In genomic region chr7:45800001-45800400, GRCm38 (mm10) we compare ENCODE assay signal across 12 mouse cellular contexts. TPM values are rescaled to one million over a fixed set of nuclear protein-coding genes. Genes with fewer than 3 reads are reported as not detected.
A peak's percentile ranks its signal among the peaks of the same experiment; 100 is the strongest.
DNase-seq lines count a peak whose midpoint lies in the region; ATAC-seq lines count a peak whose summit lies in the region.
"Had no signal": no experiment of that assay in that cellular context is flagged by ENCODE, and none has a peak within 500 bp of the region (broad histone marks: within the 10 kb centered on the region; RNA-seq: fewer than 3 reads in every experiment).

No protein-coding gene starts in this region.

- ATAC-seq in heart, embryonic 13.5 days (ENCODE audit: extremely low read depth, insufficient number of reproducible peaks, low FRiP score, low TSS enrichment): no peak
- no peak for ATAC-seq in midbrain, embryonic 16.5 days
- no peak for ATAC-seq in limb, embryonic 12.5 days (ENCODE audit: insufficient number of reproducible peaks, insufficient read depth, low FRiP score, low TSS enrichment, low read depth)
- no peak for ATAC-seq in stomach, embryonic 16.5 days (ENCODE audit: insufficient read depth, low FRiP score)

- no peak overlapping the region; the same call in 1 of the 2 replicates for H3K9ac ChIP-seq in heart, embryonic 13.5 days
- H3K9ac ChIP-seq in midbrain, embryonic 16.5 days (ENCODE audit: low read depth, low read length): no peak overlapping the region
- H3K9ac ChIP-seq in limb, embryonic 12.5 days (replicated peaks): no peak overlapping the region
- no peak overlapping the region for H3K9ac ChIP-seq in stomach, embryonic 16.5 days (ENCODE audit: low read length)
- H3K9ac ChIP-seq: midbrain, embryonic 12.5 days had no signal

- H3K36me3 ChIP-seq in heart, embryonic 13.5 days: no peaks in the 10 kb centered on the region
- peaks cover 43% of the 10 kb centered on the region for H3K36me3 ChIP-seq in midbrain, embryonic 10.5 days
- peaks cover 22% of the 10 kb centered on the region for H3K36me3 ChIP-seq in midbrain, embryonic 16.5 days (ENCODE audit: control insufficient read depth, insufficient read depth, low read length)
- peaks cover 50% of the 10 kb centered on the region for H3K36me3 ChIP-seq in limb, embryonic 12.5 days
- no peaks in the 10 kb centered on the region for H3K36me3 ChIP-seq in stomach, embryonic 16.5 days (ENCODE audit: control insufficient read depth, insufficient read depth, low read length)
- H3K36me3 ChIP-seq: G1E had no signal

- no peaks in the 10 kb centered on the region for H3K9me3 ChIP-seq in heart, embryonic 13.5 days
- no peaks in the 10 kb centered on the region for H3K9me3 ChIP-seq in midbrain, embryonic 10.5 days (replicated peaks)
- no peaks in the 10 kb centered on the region for H3K9me3 ChIP-seq in midbrain, embryonic 16.5 days (replicated peaks; ENCODE audit: control insufficient read depth, low read length, poor library complexity, severe bottlenecking)
- no peaks in the 10 kb centered on the region for H3K9me3 ChIP-seq in limb, embryonic 12.5 days
- no peaks in the 10 kb centered on the region for H3K9me3 ChIP-seq in stomach, embryonic 16.5 days (replicated peaks; ENCODE audit: control insufficient read depth, low read length)
- H3K9me3 ChIP-seq: G1E; midbrain, embryonic 12.5 days had no signal

- no peak overlapping the region for H3K27ac ChIP-seq in heart, embryonic 13.5 days (replicated peaks)
- no peak overlapping the region for H3K27ac ChIP-seq in midbrain, embryonic 10.5 days (replicated peaks)
- H3K27ac ChIP-seq in midbrain, embryonic 16.5 days (ENCODE audit: low read length): no peak overlapping the region
- H3K27ac ChIP-seq in limb, embryonic 12.5 days: no peak overlapping the region
- H3K27ac ChIP-seq in stomach, embryonic 16.5 days (ENCODE audit: low read length): no peak overlapping the region; the same call in 1 of the 2 replicates
- H3K27ac ChIP-seq: midbrain, embryonic 12.5 days had no signal

- WGBS in heart, embryonic 13.5 days: 35% methylated on average over 7 of the region's 7 CpGs
- WGBS in midbrain, embryonic 10.5 days: 44% methylated on average over 7 of the region's 7 CpGs
- WGBS in midbrain, embryonic 16.5 days: 45% methylated on average over 7 of the region's 7 CpGs
- WGBS in limb, embryonic 12.5 days: 37% methylated on average over 7 of the region's 7 CpGs
- 40% methylated on average over 7 of the region's 7 CpGs for WGBS in stomach, embryonic 16.5 days

- peaks cover 62% of the 10 kb centered on the region for H3K27me3 ChIP-seq in heart, embryonic 13.5 days (replicated peaks)
- peaks cover 62% of the 10 kb centered on the region for H3K27me3 ChIP-seq in midbrain, embryonic 10.5 days (ENCODE audit: low read depth, poor library complexity, severe bottlenecking)
- no peaks in the 10 kb centered on the region; the same call in 1 of the 2 replicates for H3K27me3 ChIP-seq in midbrain, embryonic 16.5 days (ENCODE audit: control insufficient read depth, insufficient read depth, low read depth, low read length)
- H3K27me3 ChIP-seq in limb, embryonic 12.5 days: peaks cover 51% of the 10 kb centered on the region
- peaks cover 10% of the 10 kb centered on the region for H3K27me3 ChIP-seq in stomach, embryonic 16.5 days (ENCODE audit: control insufficient read depth, insufficient read depth, low read length)

- peaks cover 29% of the 10 kb centered on the region for H3K4me1 ChIP-seq in heart, embryonic 13.5 days
- peaks cover 37% of the 10 kb centered on the region for H3K4me1 ChIP-seq in midbrain, embryonic 10.5 days
- H3K4me1 ChIP-seq in midbrain, embryonic 16.5 days (ENCODE audit: control insufficient read depth, insufficient read depth, low read length): peaks cover 23% of the 10 kb centered on the region
- peaks cover 33% of the 10 kb centered on the region for H3K4me1 ChIP-seq in limb, embryonic 12.5 days (replicated peaks)
- H3K4me1 ChIP-seq in stomach, embryonic 16.5 days (ENCODE audit: control insufficient read depth, insufficient read depth, low read length): peaks cover 22% of the 10 kb centered on the region

- H3K4me2 ChIP-seq in heart, embryonic 13.5 days: peak overlapping the region; percentile 61
- no peak overlapping the region for H3K4me2 ChIP-seq in midbrain, embryonic 16.5 days (ENCODE audit: low read length)
- peak overlapping the region; percentile 37 for H3K4me2 ChIP-seq in limb, embryonic 12.5 days
- H3K4me2 ChIP-seq in stomach, embryonic 16.5 days (ENCODE audit: low read depth, low read length): peak overlapping the region; percentile 58
- H3K4me2 ChIP-seq: midbrain, embryonic 12.5 days had no signal

- DNase-seq in heart, adult 18-20 months: no peak
- no peak for DNase-seq in midbrain, embryonic 10.5 days (ENCODE audit: low spot score)
- DNase-seq in spleen, adult 18-20 months: no peak
- DNase-seq in frontal cortex, postnatal 36 days (ENCODE audit: low spot score in 2 of 2): no peak
- DNase-seq: gastrocnemius, postnatal 10 days; thymus, postnatal 14 days had no signal

- no peak overlapping the region for H3K4me3 ChIP-seq in heart, embryonic 13.5 days
- peak overlapping the region; percentile 32 for H3K4me3 ChIP-seq in midbrain, embryonic 10.5 days
- no peak overlapping the region for H3K4me3 ChIP-seq in midbrain, embryonic 16.5 days (ENCODE audit: low read depth, low read length)
- H3K4me3 ChIP-seq in limb, embryonic 12.5 days (replicated peaks): no peak overlapping the region
- peak overlapping the region; percentile 30 for H3K4me3 ChIP-seq in stomach, embryonic 16.5 days (replicated peaks; ENCODE audit: low read length)
- H3K4me3 ChIP-seq: midbrain, embryonic 12.5 days had no signal

RNA-seq across cellular contexts. Expression of gene Cyth2, which starts 14.4 kb away (rescaled TPM):
- polyA plus RNA-seq in heart, embryonic 13.5 days (2015; fragmentation: Nextera tagmentation; extraction: Ambion mirVana): 90.1 and 103 TPM in 2 replicates
- total RNA-seq in heart, adult 18-20 months (2021): 10 to 100 TPM; 65.8 to 68.9 TPM
- polyA plus RNA-seq in midbrain, embryonic 10.5 days (2016; fragmentation: Nextera tagmentation; extraction: Ambion mirVana): 153 and 183 TPM in 2 replicates
- polyA plus RNA-seq in midbrain, embryonic 16.5 days (2015; fragmentation: Nextera tagmentation; extraction: Ambion mirVana): 275 and 307 TPM in 2 replicates
- polyA plus RNA-seq in limb, embryonic 12.5 days (2016; fragmentation: Nextera tagmentation; extraction: Ambion mirVana): 171 and 175 TPM in 2 replicates
- 75.6 and 82.6 TPM in 2 replicates for polyA plus RNA-seq in stomach, embryonic 16.5 days (2015; fragmentation: Nextera tagmentation; extraction: Ambion mirVana)

RNA-seq across cellular contexts. Expression of gene Sult2b1, which starts 15.5 kb away (rescaled TPM):
- 0.24 and 0.38 TPM in 2 replicates for polyA plus RNA-seq in heart, embryonic 13.5 days (2015; fragmentation: Nextera tagmentation; extraction: Ambion mirVana)
- not detected for total RNA-seq in heart, adult 18-20 months (2021)
- polyA plus RNA-seq in midbrain, embryonic 10.5 days (2016; fragmentation: Nextera tagmentation; extraction: Ambion mirVana): 1.1 and 1.5 TPM in 2 replicates
- 6.1 and 6.4 TPM in 2 replicates for polyA plus RNA-seq in midbrain, embryonic 16.5 days (2015; fragmentation: Nextera tagmentation; extraction: Ambion mirVana)
- 1.6 and 1.9 TPM in 2 replicates for polyA plus RNA-seq in limb, embryonic 12.5 days (2016; fragmentation: Nextera tagmentation; extraction: Ambion mirVana)
- polyA plus RNA-seq in stomach, embryonic 16.5 days (2015; fragmentation: Nextera tagmentation; extraction: Ambion mirVana): 32.7 and 46.5 TPM in 2 replicates
- total RNA-seq: gastrocnemius, postnatal 10 days had no signal
- polyA plus RNA-seq: G1E had no signal

RNA-seq across cellular contexts. Expression of gene Lmtk3, which starts 16.5 kb away (rescaled TPM):
- polyA plus RNA-seq in heart, embryonic 13.5 days (2015; fragmentation: Nextera tagmentation; extraction: Ambion mirVana): 0.62 and 0.80 TPM in 2 replicates
- not detected for total RNA-seq in heart, adult 18-20 months (2021)
- polyA plus RNA-seq in midbrain, embryonic 10.5 days (2016; fragmentation: Nextera tagmentation; extraction: Ambion mirVana): 2.3 and 3.3 TPM in 2 replicates
- polyA plus RNA-seq in midbrain, embryonic 16.5 days (2015; fragmentation: Nextera tagmentation; extraction: Ambion mirVana): 19.6 and 26.7 TPM in 2 replicates
- 3.4 and 4.9 TPM in 2 replicates for polyA plus RNA-seq in limb, embryonic 12.5 days (2016; fragmentation: Nextera tagmentation; extraction: Ambion mirVana)
- 0.53 and 0.99 TPM in 2 replicates for polyA plus RNA-seq in stomach, embryonic 16.5 days (2015; fragmentation: Nextera tagmentation; extraction: Ambion mirVana)

RNA-seq across cellular contexts. Expression of gene Kcnj14, which starts 24.6 kb away (rescaled TPM):
- 0.39 and 0.43 TPM in 2 replicates for polyA plus RNA-seq in heart, embryonic 13.5 days (2015; fragmentation: Nextera tagmentation; extraction: Ambion mirVana)
- 1 to 10 TPM; 1.2 to 1.8 TPM for total RNA-seq in heart, adult 18-20 months (2021)
- 0.65 and 0.72 TPM in 2 replicates for polyA plus RNA-seq in midbrain, embryonic 10.5 days (2016; fragmentation: Nextera tagmentation; extraction: Ambion mirVana)
- polyA plus RNA-seq in midbrain, embryonic 16.5 days (2015; fragmentation: Nextera tagmentation; extraction: Ambion mirVana): 1.2 and 1.3 TPM in 2 replicates
- polyA plus RNA-seq in limb, embryonic 12.5 days (2016; fragmentation: Nextera tagmentation; extraction: Ambion mirVana): 1.6 and 2.2 TPM in 2 replicates
- polyA plus RNA-seq in stomach, embryonic 16.5 days (2015; fragmentation: Nextera tagmentation; extraction: Ambion mirVana): 0.91 and 0.98 TPM in 2 replicates

RNA-seq across cellular contexts. Expression of gene Grwd1, which starts 30.7 kb away (rescaled TPM):
- 41.9 and 44.1 TPM in 2 replicates for polyA plus RNA-seq in heart, embryonic 13.5 days (2015; fragmentation: Nextera tagmentation; extraction: Ambion mirVana)
- 10 to 100 TPM; 15.0 to 15.2 TPM for total RNA-seq in heart, adult 18-20 months (2021)
- polyA plus RNA-seq in midbrain, embryonic 10.5 days (2016; fragmentation: Nextera tagmentation; extraction: Ambion mirVana): 95.8 and 119 TPM in 2 replicates
- 38.4 and 45.8 TPM in 2 replicates for polyA plus RNA-seq in midbrain, embryonic 16.5 days (2015; fragmentation: Nextera tagmentation; extraction: Ambion mirVana)
- 75.4 and 78.0 TPM in 2 replicates for polyA plus RNA-seq in limb, embryonic 12.5 days (2016; fragmentation: Nextera tagmentation; extraction: Ambion mirVana)
- 50.3 and 53.7 TPM in 2 replicates for polyA plus RNA-seq in stomach, embryonic 16.5 days (2015; fragmentation: Nextera tagmentation; extraction: Ambion mirVana)

Comparison
In these comparisons a context has a peak if more than half of its experiments do, and no peak if none do; other contexts are left out.
1. H3K4me3 ChIP-seq: peak in midbrain, embryonic 10.5 days (single experiment) and stomach, embryonic 16.5 days (single experiment); none in heart, embryonic 13.5 days (single experiment), midbrain, embryonic 16.5 days (single experiment) and limb, embryonic 12.5 days (single experiment).